Mouse (Mus musculus): ENCODE measurements at regions not wholly inside any gene's neighbourhood (a gene's known extent, or its start where the extent isn't known, plus 50 kb on each side); places are given as distances from the start of the nearest gene placed in this dataset.

DNA sequence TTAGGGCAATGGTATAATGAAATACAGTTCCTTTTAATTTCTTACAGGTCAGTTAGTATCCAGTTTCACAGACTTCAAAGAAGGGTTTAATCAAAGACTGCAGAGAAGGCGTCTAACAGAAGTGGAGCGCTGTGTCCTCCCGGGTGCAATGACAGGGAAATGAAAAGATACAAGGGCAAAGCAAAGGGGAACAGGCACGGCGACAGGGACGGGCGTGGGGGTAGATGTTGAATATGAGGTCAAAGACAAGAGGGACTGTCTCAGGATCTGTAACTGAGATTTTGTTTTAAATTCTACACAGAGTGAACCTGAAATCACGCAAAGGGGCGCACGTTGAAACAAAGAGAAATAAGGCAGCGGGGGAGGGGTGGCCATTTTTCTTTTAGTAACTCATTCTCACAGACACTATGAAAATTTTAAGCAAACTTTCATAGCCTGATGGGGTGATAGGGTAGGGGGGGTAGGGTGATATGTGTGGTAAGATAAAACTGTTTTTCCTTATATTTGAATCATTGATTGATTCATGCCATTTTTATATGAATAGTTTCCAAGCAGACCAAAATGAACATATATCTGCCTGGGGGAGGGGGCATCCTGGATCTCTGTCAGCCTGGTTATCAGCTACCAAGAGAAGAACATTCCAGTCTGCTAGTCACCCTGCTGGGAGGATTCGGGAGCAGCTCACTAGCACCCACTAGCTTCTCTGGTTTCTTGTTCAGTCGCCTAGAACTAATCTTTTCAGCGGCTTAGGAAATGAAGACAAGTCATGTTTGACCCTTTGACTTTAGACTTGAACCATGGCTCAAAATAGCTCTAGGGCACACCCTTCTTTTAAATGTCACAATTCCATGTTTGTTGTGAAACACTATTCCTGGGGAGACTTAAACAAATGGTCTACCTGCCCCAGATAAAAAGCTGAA is 139.1 kb upstream of the Map3k7 start:
- no peak for DNase-seq (ENCODE audit: low spot score in 2 of 2)

DNA sequence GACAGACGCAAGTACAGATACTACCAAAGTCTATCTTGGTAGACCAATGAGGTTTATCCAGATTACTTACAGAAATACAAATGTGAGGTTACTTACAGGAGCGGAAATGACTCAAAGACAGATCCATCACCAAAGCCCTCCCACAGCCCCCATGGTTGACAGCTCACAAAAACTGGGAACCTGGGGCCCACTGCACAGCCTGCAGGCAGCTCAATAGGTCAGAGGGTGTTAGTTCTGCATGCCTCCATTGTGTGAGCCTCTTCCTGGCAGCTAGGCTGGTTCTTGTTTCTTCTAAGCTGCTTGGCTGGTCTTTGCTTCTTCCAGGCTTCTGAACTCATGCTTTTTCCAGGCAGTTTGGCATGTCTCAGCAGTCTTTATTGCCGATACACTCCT is 138.5 kb upstream of the Map3k7 start:
- DNase-seq (ENCODE audit: low spot score in 2 of 2): no peak

DNA sequence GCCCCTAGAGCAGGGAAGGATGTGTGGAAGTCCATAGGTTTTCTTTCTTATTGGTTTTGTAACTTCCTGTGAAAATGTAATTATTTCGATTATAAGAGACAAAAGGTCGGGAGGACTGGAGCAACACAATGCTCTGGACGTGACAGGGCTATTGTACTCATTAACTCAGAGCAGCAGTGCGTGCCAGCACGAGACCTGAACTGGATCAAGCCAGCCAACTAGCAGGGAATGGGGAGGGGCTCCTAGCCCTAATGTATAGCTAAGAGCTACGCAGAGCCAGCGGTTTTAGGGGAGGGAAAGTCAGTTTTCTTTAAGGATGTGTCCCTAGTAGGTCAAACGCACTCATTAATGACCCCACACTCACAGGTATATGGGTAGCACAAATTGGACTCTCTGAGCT is 137.2 kb upstream of the Map3k7 start:
- no peak for DNase-seq (ENCODE audit: low spot score in 2 of 2)

DNA sequence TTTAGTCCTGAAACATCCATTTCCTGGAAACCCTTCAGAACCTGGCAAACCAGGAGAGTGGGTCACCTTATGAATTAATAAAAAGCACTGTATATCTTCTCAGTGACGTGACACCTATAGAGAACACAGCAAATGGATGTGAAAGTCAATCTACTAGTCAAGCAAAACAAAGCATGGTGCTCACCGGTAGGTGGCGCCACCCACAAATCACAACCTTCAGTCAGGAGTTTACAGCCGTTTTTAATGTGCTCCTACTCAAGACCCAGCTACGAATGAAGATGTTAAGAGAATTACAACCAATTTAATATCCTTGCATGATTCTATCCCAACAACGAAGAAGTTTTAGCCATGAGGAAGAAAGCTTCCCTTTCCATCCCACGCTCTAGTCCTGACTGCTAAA is 136.6 kb upstream of the Map3k7 start:
- DNase-seq (ENCODE audit: low spot score in 2 of 2): no peak

- no peak for DNase-seq (ENCODE audit: low spot score in 2 of 2)
These were observed 133.7 kb upstream of the Map3k7 start for GRCm38 (mm10) chr4:31830241-31830640.

- DNase-seq (ENCODE audit: low spot score in 2 of 2): no peak
These were observed 132.4 kb upstream of the Map3k7 start for GRCm38 (mm10) chr4:31831469-31831868.

DNA sequence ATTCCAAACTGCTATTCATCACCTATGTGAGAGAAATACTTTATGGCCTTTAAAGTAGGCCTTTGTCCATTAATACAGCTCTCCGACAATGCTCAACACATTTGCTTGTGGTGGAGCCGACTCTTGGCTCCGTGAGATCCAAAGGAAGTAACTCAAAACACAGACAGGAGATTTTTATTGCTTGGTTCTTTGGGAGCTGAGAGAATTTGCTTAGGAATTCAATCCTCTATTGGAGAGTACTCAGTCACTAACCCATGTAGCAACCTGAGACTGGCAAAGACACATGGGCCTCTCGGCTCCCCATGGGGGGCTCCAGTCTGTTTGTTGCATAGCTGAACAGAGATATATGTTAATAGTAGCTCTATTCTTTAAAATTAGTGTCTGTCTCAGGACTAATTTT is 130.1 kb upstream of the Map3k7 start:
- no peak for DNase-seq (ENCODE audit: low spot score in 2 of 2)

DNA sequence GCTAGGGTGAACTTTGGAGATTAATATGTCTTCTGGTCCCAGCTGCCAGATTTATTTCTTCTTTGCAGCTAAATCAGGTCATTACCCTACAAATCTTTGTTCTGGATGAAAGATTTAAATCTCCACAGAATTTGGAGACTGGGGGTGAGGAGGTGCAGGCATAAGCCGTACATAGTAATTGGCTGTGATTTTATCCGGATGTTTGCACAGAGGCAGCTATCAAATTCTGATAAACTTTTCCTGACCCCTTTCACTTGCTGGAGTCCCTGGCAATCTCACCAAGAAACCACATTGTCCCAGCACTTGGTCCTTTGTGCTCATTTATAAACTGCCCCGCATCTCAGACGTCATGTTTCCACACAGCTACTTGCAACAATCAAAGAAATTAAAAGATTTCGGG is 128.8 kb upstream of the Map3k7 start:
- DNase-seq (ENCODE audit: low spot score in 2 of 2): no peak

DNA sequence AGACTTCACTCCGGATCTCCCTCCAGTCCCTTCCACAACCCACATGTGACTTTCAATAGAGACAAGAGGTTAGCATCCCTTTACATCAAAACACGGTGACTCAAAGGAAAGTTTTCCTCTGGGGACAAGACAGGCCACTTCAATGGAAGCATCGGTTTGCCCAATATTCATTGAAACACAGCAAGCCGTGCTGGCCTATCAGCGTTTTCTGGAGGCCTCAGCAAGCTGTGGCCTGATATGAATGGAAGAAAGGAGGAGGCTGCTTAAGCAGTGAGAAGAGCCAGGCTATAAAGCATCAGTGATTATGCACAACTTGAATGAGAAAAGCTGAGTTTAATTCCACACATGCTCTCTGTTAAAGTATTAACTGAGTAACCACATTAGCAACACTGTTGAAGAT is 125.3 kb upstream of the Map3k7 start:
- DNase-seq (ENCODE audit: low spot score in 2 of 2): no peak

GRCm38 (mm10) chr4:31849763-31850162 is 114.1 kb upstream of the Map3k7 start:
- no peak for DNase-seq (ENCODE audit: low spot score in 2 of 2)

DNA sequence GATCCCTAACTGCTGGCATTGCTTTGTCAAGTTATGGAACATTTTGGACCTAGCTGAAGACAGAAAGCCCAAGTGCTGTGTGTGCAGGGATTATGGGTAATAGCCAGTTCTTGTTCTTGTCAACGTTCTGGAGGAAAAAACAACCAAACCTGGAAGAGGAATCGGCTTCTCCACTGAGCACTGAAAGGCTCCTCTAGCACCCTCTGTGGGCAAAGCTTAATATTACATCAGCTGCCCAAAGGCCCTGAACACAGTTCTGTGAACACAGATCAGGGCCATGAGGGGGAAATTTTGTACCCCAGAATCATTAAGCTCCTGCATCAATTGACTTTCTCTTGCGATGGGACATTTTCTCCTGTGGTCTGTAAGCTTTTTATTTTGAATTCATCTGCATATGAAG is 112.9 kb upstream of the Map3k7 start:
- no peak for DNase-seq (ENCODE audit: low spot score in 2 of 2)

DNA sequence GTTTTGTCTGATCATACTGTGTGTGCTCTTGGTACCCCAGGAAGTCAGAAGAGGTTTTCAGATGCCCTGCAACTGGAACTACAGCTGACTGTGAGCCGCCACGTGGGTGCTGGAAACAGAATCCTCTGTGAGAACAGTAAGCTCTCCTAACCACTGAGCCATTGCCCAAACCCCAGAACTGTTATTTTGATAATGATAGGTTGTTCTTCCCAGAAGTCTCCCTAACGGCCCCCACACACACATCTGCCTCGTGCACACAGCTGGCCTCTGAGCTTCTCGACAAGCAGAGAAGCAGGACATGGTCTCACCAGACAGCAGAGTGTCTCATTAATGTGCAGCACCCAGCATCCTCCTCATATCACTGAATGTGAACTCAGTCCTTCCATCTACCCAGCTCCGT is 110.0 kb upstream of the Map3k7 start:
- no peak for DNase-seq (ENCODE audit: low spot score in 2 of 2)

DNA sequence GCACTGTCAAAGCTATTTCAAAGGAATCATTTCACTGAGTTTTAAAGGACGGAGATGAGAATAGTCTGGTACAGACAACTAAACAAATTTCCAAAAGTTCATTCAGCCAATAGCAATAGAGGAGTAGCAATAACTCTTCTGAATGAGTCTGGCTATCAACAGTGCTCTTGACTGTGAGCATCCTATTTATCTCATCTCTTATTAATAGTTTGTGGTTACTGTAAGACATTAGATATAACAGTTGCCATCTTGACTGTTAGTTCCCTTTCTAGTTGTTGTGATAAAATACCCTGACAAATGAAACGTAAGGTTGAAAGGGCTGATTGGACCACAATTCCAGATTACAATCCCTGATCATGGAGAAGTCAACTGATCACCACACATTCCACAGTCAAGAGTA is 103.5 kb upstream of the Map3k7 start:
- DNase-seq (ENCODE audit: low spot score in 2 of 2): no peak

- DNase-seq (ENCODE audit: low spot score in 2 of 2): no peak
These were observed 102.7 kb upstream of the Map3k7 start for GRCm38 (mm10) chr4:31861172-31861571.

DNA sequence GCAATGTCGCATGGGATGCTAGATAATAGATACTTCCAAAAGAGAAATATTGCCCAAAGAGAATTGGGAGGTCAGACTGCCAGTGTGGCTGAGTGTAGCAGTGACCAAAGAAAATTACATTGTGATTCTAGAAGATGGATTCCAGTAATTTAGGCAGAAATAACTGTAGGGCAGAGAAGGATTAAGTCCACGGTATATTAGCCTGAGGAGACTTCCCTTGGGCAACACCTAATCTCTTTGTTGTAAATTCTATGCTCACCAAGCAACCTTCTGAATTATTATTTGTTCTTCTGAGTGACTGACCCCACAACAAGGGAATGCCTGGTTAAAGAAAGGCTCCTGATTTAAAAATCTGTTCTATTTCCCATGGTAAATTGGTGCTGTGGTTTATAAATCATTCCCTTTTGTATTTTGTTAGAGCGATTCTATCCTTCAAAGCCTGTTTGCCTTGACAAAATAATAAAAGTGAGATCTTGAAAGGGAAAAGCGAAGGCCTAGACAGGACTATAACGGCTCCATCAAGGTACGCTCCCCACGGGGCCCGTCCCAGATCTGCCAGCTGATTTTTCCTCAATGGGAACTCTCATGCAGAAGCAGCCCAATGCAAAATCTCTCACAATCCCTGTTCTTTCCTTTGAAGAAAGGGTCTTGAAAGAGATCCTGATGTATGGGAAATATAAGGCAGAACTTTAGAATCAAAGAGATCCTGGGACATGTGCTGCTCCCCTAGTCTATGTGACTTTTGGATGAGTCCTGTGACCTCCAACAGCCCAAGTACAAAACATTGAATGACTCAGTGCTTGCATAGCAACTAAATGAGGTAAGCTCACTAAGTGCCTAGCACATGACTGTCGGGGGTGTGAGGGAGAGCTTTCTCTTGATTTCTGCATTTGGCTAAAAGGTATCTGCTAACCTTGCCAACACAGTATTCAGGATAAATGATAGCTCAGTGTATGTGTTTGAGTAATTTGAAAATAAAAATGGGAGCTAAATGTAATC is 90.6 kb upstream of the Map3k7 start:
- no peak for DNase-seq (ENCODE audit: low spot score in 2 of 2)

- no peak for DNase-seq (ENCODE audit: low spot score in 2 of 2)
These were observed 86.5 kb upstream of the Map3k7 start for GRCm38 (mm10) chr4:31877389-31877788.

GRCm38 (mm10) chr4:31878493-31879191 is 85.3 kb upstream of the Map3k7 start:
- no peak for DNase-seq (ENCODE audit: low spot score in 2 of 2)

DNA sequence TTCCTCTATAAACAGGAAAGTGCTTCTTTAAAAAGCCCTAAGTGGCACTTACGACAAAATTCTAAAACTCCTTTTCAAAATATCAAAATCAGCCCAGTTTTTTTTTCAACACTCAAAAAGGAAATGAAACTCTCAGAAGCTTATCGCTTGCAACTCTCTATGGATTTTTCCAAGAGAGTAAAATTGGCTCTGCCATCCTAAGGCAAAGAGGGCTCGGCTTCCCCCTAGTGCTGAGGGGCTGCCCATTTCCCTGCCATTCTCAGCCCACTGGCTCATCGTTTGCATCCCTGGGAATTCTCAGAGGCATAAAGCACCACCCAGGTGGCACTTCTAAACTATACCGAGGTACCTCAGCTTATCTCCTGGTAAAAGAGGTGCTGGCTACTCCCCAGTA is 84.7 kb upstream of the Map3k7 start:
- no peak for DNase-seq (ENCODE audit: low spot score in 2 of 2)

DNA sequence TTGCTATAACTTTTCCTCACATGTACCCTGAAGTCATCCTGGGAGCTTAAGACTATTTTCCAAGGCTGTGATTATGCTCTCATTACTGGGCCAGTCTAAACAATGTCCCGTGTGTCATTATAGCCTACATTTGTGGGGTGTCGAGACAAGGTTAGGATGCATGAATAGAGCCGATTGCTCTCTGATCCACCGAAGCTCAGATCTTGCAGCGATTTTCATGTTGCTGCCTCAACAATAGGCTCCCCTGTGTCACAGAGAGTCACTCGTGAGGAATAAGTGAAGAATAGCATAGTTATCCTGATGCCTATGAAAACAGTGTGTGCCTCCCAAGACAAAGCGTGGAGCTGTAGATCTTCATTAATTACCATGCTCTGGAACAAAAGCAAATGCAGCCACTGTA is 83.7 kb upstream of the Map3k7 start:
- DNase-seq (ENCODE audit: low spot score in 2 of 2): no peak

DNA sequence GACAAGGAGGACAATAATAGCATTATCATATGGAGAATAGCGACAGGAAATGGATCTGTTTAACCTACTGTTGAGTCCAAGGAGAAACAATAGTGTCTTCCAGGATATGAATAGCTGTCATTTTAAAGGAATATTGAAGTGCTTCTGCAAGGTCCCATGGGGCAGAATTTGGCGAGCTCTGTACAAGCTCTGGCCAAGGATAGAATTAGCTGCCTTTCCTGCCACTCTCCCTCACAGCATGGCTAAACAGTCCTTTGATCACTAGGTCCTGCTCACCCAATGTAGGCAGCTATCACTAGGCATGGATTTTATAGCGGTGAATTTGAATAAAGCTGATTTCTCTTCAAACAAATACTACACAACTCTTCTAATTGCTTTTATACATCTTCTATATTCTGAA is 74.2 kb upstream of the Map3k7 start:
- no peak for DNase-seq (ENCODE audit: low spot score in 2 of 2)

- DNase-seq (ENCODE audit: low spot score in 2 of 2): no peak
These were observed 54.7 kb upstream of the Map3k7 start for GRCm38 (mm10) chr4:31909086-31909673.

Data from urinary bladder, postnatal 4 days (tissue).